Mouse (Mus musculus): ENCODE data around the gene Ctnnal1.

- TF ChIP-seq USF1 (IDR thresholded peaks at IDR 0.05; ENCODE audit: low read depth): no peak
- TF ChIP-seq CTCF (IDR thresholded peaks at IDR 0.05; ENCODE audit: control insufficient read depth, insufficient read depth, insufficient read length): no peak
- no peak for TF ChIP-seq MAX (IDR thresholded peaks at IDR 0.05)
- no peak for TF ChIP-seq CEBPB (IDR thresholded peaks at IDR 0.05; ENCODE audit: low read depth)
These were observed 35.5 kb downstream of the Ctnnal1 start for GRCm38 (mm10) chr4:56829511-56829921.
